Comparison of ENCODE assay signal across 1 mouse cellular context in genomic region chr12:28986214-28986613, GRCm38 (mm10).
TF ChIP-seq lines count a peak whose summit lies in the region.

No protein-coding gene starts in this region.

TF ChIP-seq in CH12.LX, 34 proteins besides CTCF, POLR2A, EP300 and RAD21 (continued from another document):
- TF ChIP-seq BHLHE40 (IDR thresholded peaks at IDR 0.05; ENCODE audit: low read depth, low read length) (0 out of 2 replicates have a peak, but pooled peaks have one; percentile 35), TBP (conservative IDR thresholded peaks at IDR 0.05; ENCODE audit: low read depth, low read length) (no peak), NRF1 (IDR thresholded peaks at IDR 0.05; ENCODE audit: low read depth, low read length) (no peak), JUN (IDR thresholded peaks at IDR 0.05; ENCODE audit: insufficient read depth, low read depth, low read length) (peak; percentile 6; the same call in 1 of the 2 replicates), TCF12 (IDR thresholded peaks at IDR 0.05; ENCODE audit: low read depth, low read length) (peak; percentile 70), PAX5 (IDR thresholded peaks at IDR 0.05; ENCODE audit: low read length) (no peak), ELF1 (IDR thresholded peaks at IDR 0.05; ENCODE audit: low read depth, low read length) (no peak), POLR2AphosphoS2 (IDR thresholded peaks at IDR 0.05; ENCODE audit: low read depth, low read length) (no peak), ZMIZ1 (IDR thresholded peaks at IDR 0.05; ENCODE audit: low read depth, low read length) (no peak)
